Mouse (Mus musculus) A20 (cell line): ENCODE measurements around the gene Atp2a2.
"Not testable (repeated sequence)": the region's sequence is repeated elsewhere in the genome, so short reads cannot be mapped to it uniquely, and the experiment has no call there.

Source experiments
- DNase-seq: peaks from one replicate; pipeline ENCODE4 v3.0.0-alpha.2; 2011; ENCODE audit warnings: low read depth, low spot score

The Atp2a2 gene

DNA sequence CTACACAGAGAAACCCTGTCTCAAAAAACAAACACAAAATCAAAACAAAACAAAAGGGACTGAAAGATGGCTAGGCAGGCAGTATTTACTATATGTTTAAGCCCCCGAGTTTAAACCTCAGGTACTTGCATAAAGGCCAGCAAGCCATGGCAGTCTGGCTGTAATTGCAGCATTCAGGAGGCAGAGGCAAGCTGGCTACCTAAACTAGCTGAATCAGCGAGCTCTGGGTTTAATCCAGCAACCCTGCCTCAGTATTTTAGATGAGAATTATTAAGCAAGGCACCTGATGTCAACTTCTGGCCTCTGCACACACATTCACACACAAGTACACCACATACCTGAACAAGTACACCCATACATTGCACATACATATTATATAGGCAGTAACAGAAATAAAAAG lies 4.0 kb downstream of the Atp2a2 start:
- DNase-seq, result no peak

DNA sequence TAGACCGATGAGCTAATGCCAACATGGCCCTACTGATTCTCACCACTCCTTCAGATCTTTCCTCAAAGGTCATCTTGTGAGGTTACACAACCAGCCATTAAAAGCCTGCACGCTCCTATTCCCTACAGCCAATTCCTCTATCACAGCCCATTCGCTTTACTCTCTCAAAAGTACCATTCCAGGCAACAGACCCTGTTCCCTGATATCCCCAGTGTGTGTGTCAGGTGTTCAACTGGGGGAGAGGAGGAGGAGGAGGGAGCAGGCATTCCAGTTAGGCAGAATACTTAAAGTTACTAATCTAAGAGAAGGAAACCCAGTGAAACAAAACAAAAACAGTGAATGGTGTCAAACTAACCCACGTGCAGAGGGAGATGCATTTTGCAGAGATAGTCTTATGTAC lies 5.0 kb downstream of the Atp2a2 start:
- DNase-seq, result no peak

DNA sequence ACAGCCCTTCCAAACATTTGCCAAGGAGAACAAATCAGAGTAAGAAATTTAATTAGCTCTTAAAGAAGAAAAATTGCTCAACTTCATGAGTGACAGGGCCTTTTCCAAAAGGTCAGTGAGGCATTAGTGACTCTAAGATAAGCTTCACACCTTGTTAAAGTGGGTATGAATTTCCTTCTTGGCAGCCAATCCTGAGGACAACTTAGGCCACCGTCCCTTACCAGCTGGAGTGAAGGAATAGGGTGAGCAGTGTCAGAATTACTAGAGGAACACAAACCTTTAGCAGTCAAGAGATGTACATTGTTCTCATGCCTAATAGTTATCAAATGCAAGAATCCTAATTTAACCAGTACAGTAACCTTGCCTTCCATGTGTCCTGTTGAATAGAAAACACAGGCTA lies 7.6 kb downstream of the Atp2a2 start:
- no peak for DNase-seq

- no peak for DNase-seq
Observed at GRCm38 (mm10) chr5:122493035-122493434, 9.0 kb downstream of the Atp2a2 start.

- no peak for DNase-seq
Observed at GRCm38 (mm10) chr5:122491385-122491784, 10.6 kb downstream of the Atp2a2 start.

- DNase-seq, result no peak
Observed at GRCm38 (mm10) chr5:122490148-122490547, 11.9 kb downstream of the Atp2a2 start.

GRCm38 (mm10) chr5:122487825-122488224 lies 14.2 kb downstream of the Atp2a2 start:
- DNase-seq, result no peak

- not testable (repeated sequence) for DNase-seq
Observed at GRCm38 (mm10) chr5:122486243-122486642, 15.8 kb downstream of the Atp2a2 start.

DNA sequence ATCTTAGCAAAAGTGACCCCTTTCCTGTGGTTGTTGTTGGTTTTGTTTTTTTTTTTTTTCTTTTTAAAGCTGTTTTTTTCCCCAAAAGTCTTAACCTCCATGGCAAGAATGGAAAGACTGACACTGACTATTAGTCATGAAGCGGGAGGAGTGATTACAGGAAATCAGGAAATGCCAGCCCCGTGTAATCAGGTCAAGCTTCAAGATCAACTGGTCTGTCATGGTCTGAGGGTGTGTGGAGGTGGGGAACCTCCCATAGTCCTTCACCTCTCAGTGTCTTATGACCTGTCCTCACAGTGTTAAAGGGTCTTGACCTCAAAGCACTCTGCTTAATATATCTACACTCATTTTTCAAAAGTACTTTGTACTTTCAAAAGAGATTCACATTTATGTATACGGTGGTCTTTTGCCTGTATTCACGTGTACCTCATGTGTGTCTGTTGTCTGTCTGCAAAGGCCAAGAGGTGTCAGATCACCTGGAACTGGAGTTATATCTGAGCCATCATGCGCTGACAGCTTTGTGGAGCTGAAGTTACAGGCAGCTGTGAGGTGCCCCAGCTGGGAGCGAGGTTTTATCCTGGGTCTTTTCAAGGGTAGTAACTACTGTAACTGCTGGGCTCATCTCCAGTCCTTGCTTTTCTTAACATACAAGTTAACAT lies 19.2 kb downstream of the Atp2a2 start:
- DNase-seq, result no peak

GRCm38 (mm10) chr5:122481844-122482243 lies 20.2 kb downstream of the Atp2a2 start:
- no peak for DNase-seq

GRCm38 (mm10) chr5:122479131-122479530 lies 22.9 kb downstream of the Atp2a2 start:
- no peak for DNase-seq

DNA sequence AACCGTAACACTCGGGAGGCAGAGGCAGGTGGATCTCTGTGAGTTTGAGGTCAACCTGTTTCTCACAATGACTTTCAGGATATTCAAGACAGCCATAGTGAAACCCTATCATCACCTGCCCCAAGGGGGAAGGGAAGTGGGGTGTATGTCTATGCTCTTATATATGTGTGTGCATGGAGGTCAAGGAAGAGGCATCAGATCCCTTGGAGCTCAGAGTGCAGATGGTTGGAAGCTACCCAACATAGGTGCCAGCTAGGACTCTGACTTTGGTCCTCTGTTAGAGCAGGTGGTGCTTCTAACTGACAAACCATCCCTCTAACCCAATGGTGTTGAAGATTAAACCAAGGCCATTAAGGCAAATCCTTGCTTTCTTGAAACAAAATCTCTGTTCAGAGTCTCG lies 24.5 kb downstream of the Atp2a2 start:
- DNase-seq, result no peak

GRCm38 (mm10) chr5:122476078-122476477 lies 25.9 kb downstream of the Atp2a2 start:
- DNase-seq, result no peak

DNA sequence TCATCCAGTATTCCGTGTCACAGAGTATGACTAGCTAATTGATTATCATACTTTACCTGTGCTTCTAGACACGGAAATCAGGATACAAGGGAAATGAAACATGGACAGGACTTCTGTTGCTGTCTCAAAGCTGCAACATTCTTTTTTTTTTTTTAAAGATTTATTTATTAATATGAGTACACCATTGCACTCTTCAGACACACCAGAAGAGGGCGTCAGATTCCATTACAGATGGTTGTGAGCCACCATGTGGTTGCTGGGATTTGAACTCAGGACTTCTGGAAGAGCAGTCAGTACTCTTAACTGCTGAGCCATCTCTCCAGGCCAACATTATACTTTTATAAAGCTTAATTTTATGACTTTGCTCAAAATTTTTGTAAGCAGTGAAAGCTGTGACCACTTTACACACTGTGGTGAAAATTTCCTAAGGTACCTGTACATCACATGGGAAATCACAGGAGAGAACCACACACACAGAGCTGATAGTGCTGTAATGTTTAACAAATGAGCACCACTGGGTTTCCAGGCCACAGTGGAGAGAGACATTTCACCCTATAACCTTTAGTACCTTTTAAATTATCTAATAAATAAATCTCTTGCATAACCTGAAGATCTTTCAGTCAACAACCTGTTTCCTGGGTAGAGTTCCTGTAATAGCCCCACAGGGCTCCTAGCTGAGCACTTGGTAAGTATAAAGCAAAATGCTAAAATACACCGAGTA lies 27.2 kb downstream of the Atp2a2 start:
- DNase-seq, result no peak

DNA sequence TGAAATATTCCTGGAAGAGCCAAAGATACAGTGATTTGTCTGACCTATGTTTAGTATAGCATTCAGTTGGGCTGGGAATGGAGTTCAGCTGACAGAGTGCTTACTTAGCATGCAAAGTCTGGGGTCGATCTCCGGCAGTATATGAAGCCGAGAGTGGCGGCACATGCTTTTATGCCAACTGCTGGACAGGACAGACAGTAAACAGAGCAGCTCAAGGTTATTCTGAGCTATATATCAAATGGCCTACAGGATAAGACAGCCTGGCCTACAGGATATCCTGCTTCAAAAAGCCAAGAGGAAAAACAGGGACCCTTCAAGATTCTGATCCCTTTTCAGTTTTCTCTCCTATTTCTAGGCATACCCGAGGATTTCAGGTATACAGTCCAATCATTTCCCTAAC lies 30.4 kb downstream of the Atp2a2 start:
- DNase-seq, result no peak

GRCm38 (mm10) chr5:122461431-122461830 lies 40.6 kb downstream of the Atp2a2 start:
- no peak for DNase-seq

DNA sequence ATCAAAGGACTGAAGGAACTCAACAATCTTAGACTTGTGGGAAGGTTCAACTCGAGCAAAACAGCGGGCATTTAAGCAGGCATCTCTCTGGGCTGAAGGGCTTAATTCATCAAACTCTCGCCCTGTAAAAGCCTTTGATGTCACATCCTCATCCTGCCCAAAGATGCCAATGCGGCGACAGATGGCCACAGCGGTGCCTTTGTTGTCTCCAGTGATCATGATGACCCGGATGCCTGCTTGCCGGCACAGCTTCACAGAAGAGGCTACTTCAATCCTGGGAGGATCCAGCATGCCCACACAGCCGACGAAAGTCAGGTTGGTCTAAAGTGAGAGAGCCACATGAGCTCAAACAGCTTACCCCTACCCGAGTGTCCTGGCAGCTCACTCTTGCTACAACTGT lies 41.4 kb downstream of the Atp2a2 start:
- no peak for DNase-seq

DNA sequence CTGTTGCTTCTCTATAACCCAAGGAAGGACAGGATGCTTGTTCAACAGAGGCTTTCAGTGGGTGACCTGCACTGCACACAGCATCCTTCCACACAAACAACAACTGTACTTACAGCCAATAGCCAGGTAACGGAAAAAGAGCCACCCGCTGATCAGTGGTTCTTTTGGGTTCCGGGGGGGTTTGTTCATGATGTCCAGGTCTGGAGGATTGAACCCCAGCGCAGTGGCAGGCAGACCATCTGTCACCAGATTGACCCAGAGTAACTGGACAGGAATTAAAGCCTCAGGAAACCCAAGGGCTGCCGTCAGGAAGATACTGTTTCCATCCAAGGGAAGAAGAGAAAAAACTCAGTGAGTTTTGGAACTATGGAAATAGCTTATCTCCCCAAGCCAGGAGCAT lies 42.7 kb downstream of the Atp2a2 start:
- DNase-seq, result no peak

- DNase-seq, result no peak
Observed at GRCm38 (mm10) chr5:122458066-122458465, 44.0 kb downstream of the Atp2a2 start.

DNA sequence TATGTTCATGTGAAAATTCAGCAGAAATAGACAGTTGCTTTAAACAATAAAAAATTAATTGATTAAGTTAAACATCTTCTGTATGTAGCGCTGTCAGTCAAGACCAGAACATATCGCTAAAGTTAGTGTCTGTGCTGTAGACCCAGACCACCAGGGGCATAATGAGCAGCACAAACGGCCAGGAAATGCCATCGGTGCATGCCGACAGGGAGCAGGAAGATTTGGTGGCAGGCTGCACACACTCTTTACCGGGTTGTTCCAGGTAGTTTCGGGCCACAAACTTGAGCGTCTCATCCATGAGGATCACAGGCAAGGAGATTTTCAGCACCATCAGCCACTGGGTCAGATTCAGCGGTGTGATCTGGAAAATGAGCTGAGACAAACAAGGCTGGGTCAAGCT lies 45.0 kb downstream of the Atp2a2 start:
- DNase-seq, result not testable (repeated sequence)

DNA sequence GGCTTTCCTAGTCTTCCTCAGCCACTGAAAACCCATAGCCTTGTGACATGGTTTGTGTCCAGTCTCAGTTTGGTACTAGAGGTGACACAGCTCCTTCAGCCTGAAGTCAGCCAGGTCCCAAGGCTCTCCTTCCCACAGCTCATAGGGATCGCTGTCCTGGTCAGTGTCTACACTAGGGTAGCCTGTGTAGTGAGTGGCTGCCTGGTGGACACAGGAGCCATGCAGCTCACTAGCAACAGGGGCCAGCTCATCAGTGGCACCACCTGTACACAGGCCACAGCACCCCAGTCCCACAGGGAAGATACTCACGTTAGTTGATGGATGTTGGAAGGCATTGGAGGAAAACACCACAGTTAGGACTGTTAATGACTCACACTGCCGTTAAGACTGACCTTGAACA lies 46.4 kb downstream of the Atp2a2 start:
- no peak for DNase-seq

- no peak for DNase-seq
Observed at GRCm38 (mm10) chr5:122454883-122455282, 47.1 kb downstream of the Atp2a2 start.

DNA sequence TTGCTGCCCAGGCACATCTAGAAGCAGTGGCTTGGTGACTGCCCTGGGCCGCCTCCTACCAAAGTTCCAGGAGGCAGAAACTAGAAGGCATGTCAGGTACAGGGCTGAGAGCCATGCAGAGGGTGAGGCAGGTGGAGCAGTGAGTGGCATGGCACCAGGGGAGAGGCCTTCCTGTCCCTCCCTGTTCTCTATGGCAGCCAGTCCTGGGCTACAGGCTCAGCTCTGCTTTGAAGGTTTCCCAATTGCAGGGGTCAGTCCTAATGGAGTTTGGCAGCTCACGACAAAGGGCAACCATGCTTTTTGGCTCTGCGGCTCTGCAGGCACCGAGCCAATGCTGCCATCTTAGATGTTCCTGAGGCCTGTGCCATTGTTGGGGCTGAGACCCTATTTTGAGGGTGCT lies 47.6 kb downstream of the Atp2a2 start:
- DNase-seq, result no peak
